Mouse (Mus musculus) ES-Bruce4 (cell line): Measurements from ENCODE around the gene Faf2. TPM values are rescaled to one million over a fixed set of nuclear protein-coding genes. Genes with fewer than 3 reads are reported as not detected.

Source experiments
- H3K27ac ChIP-seq: 2 replicates; pipeline ENCODE4 v1.5.1; 2012; ENCODE audit warnings: low read length, inconsistent platforms; ENCODE audit not compliant: insufficient read depth
- H3K27me3 ChIP-seq: 2 replicates; pipeline ENCODE4 v1.6.1; 2012; ENCODE audit warnings: mild to moderate bottlenecking, low read length, inconsistent platforms; ENCODE audit not compliant: control insufficient read depth, poor library complexity, insufficient read depth, severe bottlenecking
- H3K36me3 ChIP-seq: 2 replicates; pipeline ENCODE4 v1.6.1; 2012; ENCODE audit warnings: inconsistent platforms, mild to moderate bottlenecking, low read length, moderate library complexity; ENCODE audit not compliant: control insufficient read depth, poor library complexity, insufficient read depth, severe bottlenecking
- H3K4me1 ChIP-seq: one replicate; pipeline ENCODE4 v1.8.1; 2011; ENCODE audit warnings: low read length; ENCODE audit not compliant: control insufficient read depth, insufficient read depth
- H3K4me3 ChIP-seq: 2 replicates; pipeline ENCODE4 v1.5.1; 2011; ENCODE audit warnings: low read depth, mild to moderate bottlenecking, low read length
- H3K9ac ChIP-seq: 2 replicates; pipeline ENCODE4 v1.6.1; 2012; ENCODE audit warnings: low read depth, mild to moderate bottlenecking, inconsistent platforms; ENCODE audit not compliant: poor library complexity, severe bottlenecking
- H3K9me3 ChIP-seq: replicated peaks from 2 replicates; pipeline ENCODE4 v1.6.1; 2012; ENCODE audit warnings: mild to moderate bottlenecking, low read length, inconsistent platforms; ENCODE audit not compliant: control insufficient read depth, poor library complexity, insufficient read depth, severe bottlenecking
- CTCF ChIP-seq: IDR thresholded peaks from one replicate; pipeline ENCODE4 v1.8.1; 2011; ENCODE audit warnings: low read depth, low read length
- EP300 ChIP-seq: IDR thresholded peaks from 2 replicates; pipeline ENCODE4 v1.6.1; 2011; ENCODE audit warnings: low read depth, low read length; ENCODE audit not compliant: insufficient read depth
- POLR2A ChIP-seq: IDR thresholded peaks from one replicate; pipeline ENCODE4 v1.8.1; 2011; ENCODE audit warnings: low read length; ENCODE audit not compliant: insufficient read depth
- polyA plus RNA-seq: library from polyadenylated mRNA; stranded (reverse); fragments of >200 nt; gene quantifications from 2 replicates; pipeline ENCODE4 v1.2.4, GENCODE M21; 2011; ENCODE audit warnings: low read depth; ENCODE audit not compliant: missing spikeins, insufficient read depth, insufficient read length

Faf2 gene
- polyA plus RNA-seq, 1 experiment: 69.3 TPM

DNA sequence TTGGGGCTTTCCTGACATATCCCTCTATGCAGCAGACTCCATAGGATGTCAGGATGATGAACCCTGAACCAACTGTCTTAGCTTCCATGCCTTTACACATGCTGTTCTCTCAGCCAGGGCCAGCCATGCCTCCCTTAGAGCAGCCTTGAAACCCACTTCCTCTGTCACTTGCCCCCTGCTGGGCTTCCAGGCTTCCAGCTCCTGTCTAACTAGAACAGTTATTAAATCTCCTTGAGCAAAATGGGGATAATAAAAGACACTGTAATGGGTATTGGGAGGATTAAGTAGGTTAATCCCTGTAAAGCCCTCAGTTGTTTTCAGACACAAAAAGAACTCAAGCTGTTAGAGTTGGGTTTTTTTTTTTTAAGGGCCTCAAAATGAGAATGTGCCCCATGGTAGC is 18.1 kb upstream of the Faf2 start:
- H3K9ac ChIP-seq: no peak overlapping the region
- H3K9me3 ChIP-seq: no peaks in the 10 kb centered on the region
- no peaks in the 10 kb centered on the region for H3K36me3 ChIP-seq
- H3K4me3 ChIP-seq: no peak overlapping the region
- H3K4me1 ChIP-seq: peaks cover 10% of the 10 kb centered on the region
- no peak overlapping the region for H3K27ac ChIP-seq
- TF ChIP-seq POLR2A: no peak
- TF ChIP-seq CTCF: no peak
- no peak for TF ChIP-seq EP300
- no peaks in the 10 kb centered on the region for H3K27me3 ChIP-seq

DNA sequence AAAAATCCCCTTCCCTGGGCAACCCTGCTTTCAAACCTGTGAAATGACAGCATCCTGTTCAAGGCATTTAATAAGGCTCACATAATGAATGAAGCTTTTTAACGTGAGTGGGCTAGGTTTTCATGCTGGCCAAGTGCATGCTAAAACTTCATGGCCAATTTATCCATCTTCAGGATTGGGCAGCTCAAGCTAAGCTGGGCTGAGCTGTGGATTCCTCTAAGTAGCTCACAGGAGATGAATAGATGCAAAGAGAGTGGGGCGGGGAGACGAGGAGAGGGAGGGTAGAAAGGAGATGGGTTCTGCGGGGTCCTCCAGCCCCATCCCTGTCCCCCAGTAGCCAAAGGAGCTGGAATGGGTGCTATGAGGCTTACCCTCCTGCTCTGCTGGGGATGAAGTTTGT is 17.4 kb upstream of the Faf2 start:
- Histone ChIP-seq H3K36me3 (no peaks in the 10 kb centered on the region), H3K27ac (no peak overlapping the region), H3K27me3 (no peaks in the 10 kb centered on the region), H3K9ac (no peak overlapping the region), H3K4me1 (peaks cover 10% of the 10 kb centered on the region), H3K4me3 (no peak overlapping the region), H3K9me3 (no peaks in the 10 kb centered on the region)
- no peak for TF ChIP-seq EP300
- no peak for TF ChIP-seq CTCF
- no peak for TF ChIP-seq POLR2A

DNA sequence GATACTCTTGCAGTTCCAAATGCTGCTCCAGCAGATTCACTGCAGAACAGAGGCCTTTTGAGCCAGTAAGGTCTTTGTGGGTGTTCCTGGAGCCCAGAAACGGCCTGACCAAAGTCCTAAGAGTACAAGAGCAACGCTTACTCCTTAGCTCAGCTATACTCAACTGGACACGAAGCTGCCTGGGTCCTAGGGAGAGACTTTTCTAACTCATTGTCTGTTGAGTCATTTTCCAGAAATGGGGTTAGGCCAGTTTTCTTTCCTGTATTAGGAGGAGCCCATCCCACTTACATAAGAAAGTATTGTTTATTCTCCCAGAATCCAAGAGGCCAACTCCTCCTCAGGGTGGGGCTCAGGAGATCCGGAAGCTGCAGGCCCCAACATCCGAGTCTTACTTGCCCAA is 16.2 kb upstream of the Faf2 start:
- TF ChIP-seq EP300 (no peak), POLR2A (no peak), CTCF (no peak)
- H3K27ac ChIP-seq: peak overlapping the region; percentile 42
- H3K9me3 ChIP-seq: no peaks in the 10 kb centered on the region
- no peaks in the 10 kb centered on the region for H3K36me3 ChIP-seq
- no peak overlapping the region for H3K4me3 ChIP-seq
- H3K27me3 ChIP-seq: no peaks in the 10 kb centered on the region
- no peak overlapping the region for H3K9ac ChIP-seq
- peaks cover 10% of the 10 kb centered on the region for H3K4me1 ChIP-seq

DNA sequence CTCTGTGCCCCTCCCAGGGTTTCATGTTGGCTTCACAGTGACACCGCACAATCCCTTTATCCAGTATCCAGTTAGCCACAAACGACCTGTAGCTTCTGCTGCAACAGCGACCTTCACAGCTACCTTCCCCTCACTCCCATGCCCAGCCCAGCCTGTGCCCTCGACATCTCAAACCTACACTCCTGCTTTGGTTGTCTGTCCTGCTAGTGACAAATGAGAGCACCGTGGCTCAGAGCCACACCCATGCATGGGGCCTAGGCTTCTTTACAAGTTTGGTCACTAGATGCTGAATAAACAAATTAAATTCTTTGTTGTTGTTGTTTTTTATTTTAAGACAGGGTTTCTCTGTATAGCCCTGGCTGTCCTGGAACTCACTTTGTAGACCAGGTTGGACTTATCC is 14.4 kb upstream of the Faf2 start:
- Histone ChIP-seq H3K4me1 (peaks cover 10% of the 10 kb centered on the region), H3K36me3 (no peaks in the 10 kb centered on the region), H3K9ac (peak overlapping the region; percentile 2; the same call in 1 of the 2 replicates), H3K4me3 (no peak overlapping the region), H3K27ac (peak overlapping the region; percentile 16; the same call in 1 of the 2 replicates), H3K27me3 (no peaks in the 10 kb centered on the region), H3K9me3 (no peaks in the 10 kb centered on the region)
- TF ChIP-seq POLR2A: no peak
- TF ChIP-seq EP300: no peak
- no peak for TF ChIP-seq CTCF

DNA sequence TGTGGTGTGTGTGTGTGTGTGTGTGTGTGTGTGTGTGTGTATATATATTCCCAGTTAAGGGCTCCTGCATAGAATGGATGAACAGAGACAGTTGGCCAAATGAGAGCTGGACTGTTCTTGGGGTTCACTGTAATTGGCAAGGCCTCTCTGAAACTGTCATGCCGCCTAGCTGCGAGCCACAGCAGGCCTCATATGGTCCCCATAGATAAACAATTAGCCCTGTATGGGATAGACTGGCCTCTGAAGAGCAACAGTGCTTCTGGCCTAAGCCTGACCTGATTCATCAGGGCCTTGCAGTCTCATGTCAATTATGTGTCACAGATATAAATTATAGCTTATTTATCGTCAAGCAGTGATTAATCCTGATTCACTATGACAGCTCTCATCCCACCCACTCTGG is 13.6 kb upstream of the Faf2 start:
- peaks cover 9% of the 10 kb centered on the region for H3K4me1 ChIP-seq
- H3K4me3 ChIP-seq: no peak overlapping the region
- TF ChIP-seq POLR2A: no peak
- TF ChIP-seq EP300: no peak
- TF ChIP-seq CTCF: no peak
- no peak overlapping the region for H3K9ac ChIP-seq
- H3K9me3 ChIP-seq: no peaks in the 10 kb centered on the region
- no peaks in the 10 kb centered on the region for H3K27me3 ChIP-seq
- no peak overlapping the region for H3K27ac ChIP-seq
- no peaks in the 10 kb centered on the region for H3K36me3 ChIP-seq

DNA sequence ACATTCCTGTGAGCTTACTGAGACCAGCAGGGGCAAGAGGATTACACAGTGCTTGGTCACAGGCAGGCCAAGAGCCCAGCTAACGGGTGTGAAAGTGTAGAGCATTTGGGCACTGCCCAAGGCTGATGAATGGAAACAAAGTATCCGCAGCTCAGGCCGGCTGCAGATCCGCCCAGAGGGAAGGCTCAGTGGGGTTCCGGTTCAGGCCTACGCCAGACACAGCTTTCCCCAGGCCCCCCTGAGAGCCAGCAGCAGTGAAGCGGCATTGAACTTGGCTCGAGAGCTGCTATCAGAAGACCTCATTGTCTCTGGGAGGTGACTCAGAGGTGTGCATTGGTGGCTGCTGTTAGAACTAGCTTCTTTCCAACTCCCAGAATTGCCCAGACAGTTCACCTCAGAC is 12.9 kb upstream of the Faf2 start:
- Histone ChIP-seq H3K9ac (no peak overlapping the region), H3K9me3 (no peaks in the 10 kb centered on the region), H3K4me1 (peaks cover 6% of the 10 kb centered on the region), H3K27me3 (no peaks in the 10 kb centered on the region), H3K36me3 (no peaks in the 10 kb centered on the region), H3K4me3 (no peak overlapping the region), H3K27ac (peak overlapping the region; percentile 54)
- TF ChIP-seq CTCF (no peak), POLR2A (no peak), EP300 (no peak)
